Mouse (Mus musculus): ENCODE results near the gene Exoc3l2.

DNA sequence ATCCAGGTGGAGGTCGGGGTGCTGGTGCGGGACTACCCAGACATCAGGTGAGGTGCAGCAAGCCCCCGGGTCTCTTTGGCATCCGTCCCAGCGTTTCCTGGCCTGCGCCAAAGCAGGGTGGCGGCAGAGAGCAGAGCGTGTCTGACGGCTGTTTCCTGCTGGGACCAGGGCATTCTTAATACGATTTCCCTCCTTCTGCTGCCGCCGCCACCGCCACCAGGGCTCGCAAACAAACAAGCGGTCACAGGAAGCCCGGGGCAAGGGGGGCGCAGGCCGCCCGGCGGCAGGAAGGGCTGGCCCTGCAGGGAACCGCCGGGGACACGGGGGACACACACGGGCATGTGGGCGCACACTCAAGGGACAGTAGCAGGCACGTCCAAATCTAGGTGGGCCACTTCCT lies 28.6 kb downstream of the Exoc3l2 start:
- no peak for TF ChIP-seq CTCF (IDR thresholded peaks at IDR 0.05; ENCODE audit: extremely low read depth, insufficient read depth, low read length)
- TF ChIP-seq POLR2A (IDR thresholded peaks at IDR 0.05; ENCODE audit: extremely low read depth, insufficient read depth, low read length) = no peak
